Mouse (Mus musculus): ENCODE results near the gene Mmp28. TPM values are rescaled to one million over a fixed set of nuclear protein-coding genes. Genes with fewer than 3 reads are reported as not detected.
A peak's percentile ranks its signal among the peaks of the same experiment; 100 is the strongest.

The Mmp28 gene
- polyA plus RNA-seq, 1 experiment from 2014 or later: 2.7 TPM

- H3K9me3 ChIP-seq: no peaks in the 10 kb centered on the region
- no peak overlapping the region for H3K9ac ChIP-seq
- H3K4me2 ChIP-seq: no peak overlapping the region
- peaks cover 63% of the 10 kb centered on the region for H3K27me3 ChIP-seq
- H3K4me3 ChIP-seq (replicated peaks): no peak overlapping the region
- peaks cover 31% of the 10 kb centered on the region for H3K4me1 ChIP-seq
- ATAC-seq (ENCODE audit: low FRiP score): no peak
- 69% methylated on average over 10 of the region's 10 CpGs for WGBS
- H3K27ac ChIP-seq: no peak overlapping the region
- H3K36me3 ChIP-seq (replicated peaks): no peaks in the 10 kb centered on the region
Observed at GRCm38 (mm10) chr11:83461462-83462027, 1.3 kb downstream of the Mmp28 start.

- H3K4me3 ChIP-seq (replicated peaks): no peak overlapping the region
- ATAC-seq (ENCODE audit: low FRiP score): no peak
- no peaks in the 10 kb centered on the region for H3K9me3 ChIP-seq
- peaks cover 39% of the 10 kb centered on the region for H3K27me3 ChIP-seq
- H3K27ac ChIP-seq: no peak overlapping the region
- no peak overlapping the region for H3K9ac ChIP-seq
- H3K4me2 ChIP-seq: no peak overlapping the region
- 53% methylated on average over 9 of the region's 9 CpGs for WGBS
- H3K4me1 ChIP-seq: peaks cover 28% of the 10 kb centered on the region
- H3K36me3 ChIP-seq (replicated peaks): no peaks in the 10 kb centered on the region
Observed at GRCm38 (mm10) chr11:83457912-83458601, 4.8 kb downstream of the Mmp28 start.

- Histone ChIP-seq H3K9ac (no peak overlapping the region), H3K9me3 (no peaks in the 10 kb centered on the region), H3K36me3 (replicated peaks) (no peaks in the 10 kb centered on the region), H3K4me1 (peaks cover 20% of the 10 kb centered on the region), H3K27me3 (peaks cover 34% of the 10 kb centered on the region), H3K27ac (no peak overlapping the region), H3K4me2 (no peak overlapping the region), H3K4me3 (replicated peaks) (no peak overlapping the region)
- ATAC-seq (ENCODE audit: low FRiP score): no peak
- 39% methylated on average over 7 of the region's 7 CpGs for WGBS
Observed at GRCm38 (mm10) chr11:83457257-83457656, 5.6 kb downstream of the Mmp28 start.

- no peak for ATAC-seq (ENCODE audit: low FRiP score)
- peaks cover 18% of the 10 kb centered on the region for H3K27me3 ChIP-seq
- no peak overlapping the region for H3K9ac ChIP-seq
- no peaks in the 10 kb centered on the region for H3K36me3 ChIP-seq (replicated peaks)
- H3K4me1 ChIP-seq: peaks cover 17% of the 10 kb centered on the region
- no peak overlapping the region for H3K4me2 ChIP-seq
- H3K9me3 ChIP-seq: no peaks in the 10 kb centered on the region
- H3K4me3 ChIP-seq (replicated peaks): no peak overlapping the region
- H3K27ac ChIP-seq: no peak overlapping the region
- 75% methylated on average over 3 of the region's 3 CpGs for WGBS
Observed at GRCm38 (mm10) chr11:83455608-83456007, 7.3 kb downstream of the Mmp28 start.

GRCm38 (mm10) chr11:83454548-83454947, 8.3 kb downstream of the Mmp28 start:
- Histone ChIP-seq H3K36me3 (replicated peaks) (no peaks in the 10 kb centered on the region), H3K9ac (no peak overlapping the region), H3K4me1 (peaks cover 17% of the 10 kb centered on the region), H3K27ac (no peak overlapping the region), H3K4me3 (replicated peaks) (no peak overlapping the region), H3K9me3 (no peaks in the 10 kb centered on the region), H3K27me3 (peaks cover 11% of the 10 kb centered on the region; the same call in 1 of the 2 replicates), H3K4me2 (no peak overlapping the region)
- WGBS: 43% methylated on average over 4 of the region's 4 CpGs
- no peak for ATAC-seq (ENCODE audit: low FRiP score)

- no peak overlapping the region for H3K4me2 ChIP-seq
Observed at GRCm38 (mm10) chr11:83451281-83451680, 11.6 kb downstream of the Mmp28 start.

GRCm38 (mm10) chr11:83450550-83450949, 12.3 kb downstream of the Mmp28 start:
- H3K4me3 ChIP-seq (replicated peaks): no peak overlapping the region
- peaks cover 12% of the 10 kb centered on the region for H3K4me1 ChIP-seq
- no peaks in the 10 kb centered on the region for H3K9me3 ChIP-seq
- peaks cover 26% of the 10 kb centered on the region for H3K27me3 ChIP-seq
- no peak overlapping the region for H3K4me2 ChIP-seq
- no peaks in the 10 kb centered on the region for H3K36me3 ChIP-seq (replicated peaks)
- 14% methylated on average over 1 of the region's 1 CpGs for WGBS
- no peak overlapping the region for H3K27ac ChIP-seq
- ATAC-seq (ENCODE audit: low FRiP score): no peak
- no peak overlapping the region for H3K9ac ChIP-seq

More at GRCm38 (mm10) chr11:83451281-83451680, 11.6 kb downstream of the Mmp28 start:
- Histone ChIP-seq H3K27ac (no peak overlapping the region), H3K9ac (no peak overlapping the region), H3K36me3 (replicated peaks) (no peaks in the 10 kb centered on the region), H3K9me3 (no peaks in the 10 kb centered on the region), H3K4me3 (replicated peaks) (no peak overlapping the region), H3K27me3 (peaks cover 24% of the 10 kb centered on the region), H3K4me1 (peaks cover 12% of the 10 kb centered on the region)
- no peak for ATAC-seq (ENCODE audit: low FRiP score)
- 88% methylated on average over 10 of the region's 10 CpGs for WGBS

GRCm38 (mm10) chr11:83449298-83449697, 13.6 kb downstream of the Mmp28 start:
- peaks cover 36% of the 10 kb centered on the region for H3K27me3 ChIP-seq
- no peaks in the 10 kb centered on the region for H3K36me3 ChIP-seq (replicated peaks)
- no peak for ATAC-seq (ENCODE audit: low FRiP score)
- no peaks in the 10 kb centered on the region for H3K9me3 ChIP-seq
- no peak overlapping the region for H3K27ac ChIP-seq
- WGBS: 57% methylated on average over 4 of the region's 4 CpGs
- H3K4me2 ChIP-seq: no peak overlapping the region
- H3K4me1 ChIP-seq: peaks cover 15% of the 10 kb centered on the region
- no peak overlapping the region for H3K4me3 ChIP-seq (replicated peaks)
- no peak overlapping the region for H3K9ac ChIP-seq

GRCm38 (mm10) chr11:83448927-83449236, 14.0 kb downstream of the Mmp28 start:
- Histone ChIP-seq H3K27me3 (peaks cover 40% of the 10 kb centered on the region), H3K27ac (0 out of 2 replicates have a peak overlapping the region, but pooled peaks have one; percentile 19)

GRCm38 (mm10) chr11:83448021-83448926, 14.6 kb downstream of the Mmp28 start:
- Histone ChIP-seq H3K27ac (0 out of 2 replicates have a peak overlapping the region, but pooled peaks have one; percentile 19), H3K27me3 (peaks cover 46% of the 10 kb centered on the region), H3K4me2 (no peak overlapping the region), H3K4me1 (peaks cover 20% of the 10 kb centered on the region), H3K4me3 (replicated peaks) (no peak overlapping the region), H3K9me3 (no peaks in the 10 kb centered on the region), H3K36me3 (replicated peaks) (no peaks in the 10 kb centered on the region), H3K9ac (no peak overlapping the region)
- WGBS: 57% methylated on average over 16 of the region's 16 CpGs
- no peak for ATAC-seq (ENCODE audit: low FRiP score)

More at GRCm38 (mm10) chr11:83448927-83449236, 14.0 kb downstream of the Mmp28 start:
- Histone ChIP-seq H3K9ac (no peak overlapping the region), H3K36me3 (replicated peaks) (no peaks in the 10 kb centered on the region), H3K4me3 (replicated peaks) (no peak overlapping the region), H3K9me3 (no peaks in the 10 kb centered on the region), H3K4me1 (peaks cover 17% of the 10 kb centered on the region), H3K4me2 (no peak overlapping the region)
- ATAC-seq (ENCODE audit: low FRiP score): no peak

- no peak overlapping the region for H3K4me3 ChIP-seq (replicated peaks)
- no peak overlapping the region for H3K4me2 ChIP-seq
- no peaks in the 10 kb centered on the region for H3K9me3 ChIP-seq
- no peak for ATAC-seq (ENCODE audit: low FRiP score)
- H3K9ac ChIP-seq: no peak overlapping the region
- H3K36me3 ChIP-seq (replicated peaks): no peaks in the 10 kb centered on the region
- H3K4me1 ChIP-seq: peaks cover 23% of the 10 kb centered on the region
- 75% methylated on average over 10 of the region's 10 CpGs for WGBS
- H3K27me3 ChIP-seq: peaks cover 50% of the 10 kb centered on the region
- H3K27ac ChIP-seq: no peak overlapping the region
Observed at GRCm38 (mm10) chr11:83447612-83448011, 15.3 kb downstream of the Mmp28 start.

GRCm38 (mm10) chr11:83445001-83445400, 17.9 kb downstream of the Mmp28 start:
- ATAC-seq (ENCODE audit: low FRiP score): no peak
- Histone ChIP-seq H3K4me2 (peak overlapping the region; percentile 35), H3K4me1 (peaks cover 35% of the 10 kb centered on the region), H3K27ac (no peak overlapping the region), H3K9me3 (no peaks in the 10 kb centered on the region), H3K36me3 (replicated peaks) (no peaks in the 10 kb centered on the region), H3K27me3 (peaks cover 70% of the 10 kb centered on the region), H3K4me3 (replicated peaks) (peak overlapping the region; percentile 19), H3K9ac (no peak overlapping the region)
- WGBS: 26% methylated on average over 19 of the region's 19 CpGs

Measured in forebrain, embryonic 12.5 days (tissue).